Mouse (Mus musculus) thymus, postnatal 14 days (tissue): ENCODE measurements around the gene Ecel1.

Source experiments
- DNase-seq: peaks from one replicate; pipeline ENCODE4 v3.0.0; 2021

The Ecel1 gene

GRCm38 (mm10) chr1:87156199-87156587 lies at the start of gene Ecel1:
Gene Ecel1 (minus strand): TSS chr1:87156521.
- no peak for DNase-seq

- DNase-seq, result no peak
Measured at GRCm38 (mm10) chr1:87205502-87205901, 49.2 kb upstream of the Ecel1 start.

DNA sequence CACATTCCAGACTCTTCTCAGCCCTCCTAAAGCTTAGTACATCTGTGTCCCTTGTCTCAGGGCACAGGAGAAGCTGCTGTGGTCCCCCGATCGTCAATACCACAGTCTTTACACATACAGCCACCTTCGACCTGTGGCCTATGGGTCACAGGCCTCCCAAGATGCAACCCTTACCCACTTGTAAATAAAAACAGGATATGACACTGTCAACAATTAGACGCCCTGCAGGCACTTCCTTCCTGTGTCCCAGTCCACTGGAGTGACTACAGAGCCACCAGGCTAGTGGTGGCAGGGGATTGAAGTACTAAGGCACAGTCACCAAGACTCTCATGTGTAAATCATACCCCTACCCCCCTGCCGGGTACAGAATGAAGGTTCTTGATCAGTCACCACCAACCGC lies 48.7 kb upstream of the Ecel1 start:
- no peak for DNase-seq

- no peak for DNase-seq
Measured at GRCm38 (mm10) chr1:87204465-87204864, 48.1 kb upstream of the Ecel1 start, which contains the start of gene Chrng. Gene Chrng (plus strand): TSS chr1:87204657.

DNA sequence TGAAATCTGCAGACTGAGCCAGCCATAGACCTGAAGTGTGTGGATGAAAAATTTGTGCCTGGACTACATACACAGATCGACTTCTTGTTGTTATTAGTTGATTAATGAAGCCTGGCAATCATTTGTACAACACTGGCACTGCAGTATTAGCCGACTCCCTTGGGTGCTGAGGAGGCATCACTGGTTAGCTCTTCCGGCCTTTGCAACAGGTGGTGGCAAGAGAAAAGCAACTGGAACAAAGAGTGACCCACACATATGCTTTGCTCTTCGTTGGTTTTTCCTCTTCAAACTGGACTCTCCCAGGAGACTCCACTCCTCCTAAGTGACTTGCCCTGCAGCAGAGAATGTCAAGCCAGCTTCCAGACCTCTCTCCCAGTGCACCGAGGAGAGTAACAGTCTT lies 47.5 kb upstream of the Ecel1 start:
- no peak for DNase-seq

GRCm38 (mm10) chr1:87201848-87202247 lies 45.5 kb upstream of the Ecel1 start:
- no peak for DNase-seq

DNA sequence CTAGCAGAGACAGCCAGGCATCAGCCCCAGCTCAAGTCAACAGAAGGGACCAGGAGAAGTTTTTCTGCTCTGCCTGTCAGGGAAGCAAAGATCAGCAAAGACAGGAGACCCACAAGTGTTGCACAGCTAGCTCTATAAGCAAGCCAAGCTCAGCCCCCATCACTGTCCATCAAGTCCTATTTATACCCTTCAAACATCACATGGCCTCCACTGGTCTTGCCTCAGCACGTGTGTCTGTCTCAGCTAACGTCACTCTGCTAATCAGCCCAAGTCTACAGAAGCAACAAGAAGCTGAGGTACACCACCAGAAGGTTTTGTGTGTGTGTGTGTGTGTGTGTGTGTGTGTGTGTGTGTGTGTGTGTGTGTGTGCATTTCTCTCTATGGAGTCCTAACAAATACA lies 44.5 kb upstream of the Ecel1 start:
- DNase-seq, result no peak

DNA sequence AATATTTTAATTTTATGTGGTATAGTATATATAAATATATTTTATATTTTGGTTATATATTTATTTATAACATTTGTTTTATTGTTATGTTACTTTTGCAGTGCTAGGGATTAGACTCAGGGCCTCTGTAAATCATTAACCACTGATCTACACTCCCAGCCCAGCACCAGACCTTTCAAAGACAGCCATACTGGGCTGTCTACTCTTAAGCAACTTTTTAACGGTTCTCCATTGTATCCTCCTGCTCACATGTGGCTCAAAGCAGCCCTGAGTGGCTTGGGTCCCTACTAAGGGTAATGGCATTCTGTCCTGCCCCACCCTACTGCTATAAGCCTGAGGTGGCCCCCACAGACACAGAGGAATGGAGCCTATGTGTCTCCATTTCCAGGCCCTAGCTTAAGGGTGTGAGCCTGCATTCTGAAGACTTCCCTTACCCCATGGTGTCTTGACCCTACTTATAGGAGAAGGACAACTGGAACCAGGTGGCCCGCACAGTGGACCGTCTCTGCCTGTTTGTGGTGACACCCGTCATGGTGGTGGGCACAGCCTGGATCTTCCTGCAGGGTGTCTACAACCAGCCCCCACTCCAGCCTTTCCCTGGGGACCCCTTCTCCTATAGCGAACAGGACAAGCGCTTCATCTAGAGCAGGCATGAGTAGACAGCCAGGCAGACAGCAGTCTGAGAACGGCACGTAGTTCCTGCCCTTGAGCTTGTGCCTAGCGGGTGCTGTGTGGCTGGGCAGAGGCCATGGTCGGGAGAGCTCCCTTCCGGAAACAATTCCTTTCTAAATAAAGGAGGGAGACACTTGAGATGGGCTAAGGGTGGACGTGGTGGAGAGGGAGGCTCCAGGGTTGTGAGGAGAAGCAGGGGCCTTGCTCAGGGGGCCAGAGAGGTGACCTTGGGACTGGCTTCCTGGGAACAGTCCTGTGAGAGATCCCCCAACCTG lies 42.1 kb upstream of the Ecel1 start:
- no peak for DNase-seq

GRCm38 (mm10) chr1:87197296-87197695 lies 41.0 kb upstream of the Ecel1 start:
- no peak for DNase-seq

DNA sequence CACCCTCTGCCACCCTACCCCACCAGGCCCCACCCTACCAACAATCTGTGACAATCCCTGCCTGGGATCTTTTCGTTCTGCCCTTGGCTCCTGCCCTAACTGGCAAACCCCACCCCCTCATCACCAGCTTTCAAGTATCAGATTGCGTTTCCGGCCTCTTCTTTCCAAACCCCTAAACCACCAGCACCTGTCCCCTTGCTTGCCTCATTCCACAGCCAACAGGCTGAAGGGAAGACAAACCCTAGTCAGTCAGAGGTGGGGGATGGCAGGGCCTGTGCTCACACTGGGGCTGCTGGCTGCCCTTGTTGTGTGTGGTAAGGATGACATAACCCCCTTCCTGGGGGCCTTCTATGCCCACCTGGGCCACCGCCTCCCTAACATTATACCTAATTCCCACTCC lies 34.1 kb upstream of the Ecel1 start, which contains the start of gene Chrnd:
Gene Chrnd (plus strand): TSS at position 179 of the 400 bp plus-strand sequence.
- DNase-seq, result no peak

- peak; percentile 52 for DNase-seq
Measured at GRCm38 (mm10) chr1:87187037-87187355, 30.7 kb upstream of the Ecel1 start.

DNA sequence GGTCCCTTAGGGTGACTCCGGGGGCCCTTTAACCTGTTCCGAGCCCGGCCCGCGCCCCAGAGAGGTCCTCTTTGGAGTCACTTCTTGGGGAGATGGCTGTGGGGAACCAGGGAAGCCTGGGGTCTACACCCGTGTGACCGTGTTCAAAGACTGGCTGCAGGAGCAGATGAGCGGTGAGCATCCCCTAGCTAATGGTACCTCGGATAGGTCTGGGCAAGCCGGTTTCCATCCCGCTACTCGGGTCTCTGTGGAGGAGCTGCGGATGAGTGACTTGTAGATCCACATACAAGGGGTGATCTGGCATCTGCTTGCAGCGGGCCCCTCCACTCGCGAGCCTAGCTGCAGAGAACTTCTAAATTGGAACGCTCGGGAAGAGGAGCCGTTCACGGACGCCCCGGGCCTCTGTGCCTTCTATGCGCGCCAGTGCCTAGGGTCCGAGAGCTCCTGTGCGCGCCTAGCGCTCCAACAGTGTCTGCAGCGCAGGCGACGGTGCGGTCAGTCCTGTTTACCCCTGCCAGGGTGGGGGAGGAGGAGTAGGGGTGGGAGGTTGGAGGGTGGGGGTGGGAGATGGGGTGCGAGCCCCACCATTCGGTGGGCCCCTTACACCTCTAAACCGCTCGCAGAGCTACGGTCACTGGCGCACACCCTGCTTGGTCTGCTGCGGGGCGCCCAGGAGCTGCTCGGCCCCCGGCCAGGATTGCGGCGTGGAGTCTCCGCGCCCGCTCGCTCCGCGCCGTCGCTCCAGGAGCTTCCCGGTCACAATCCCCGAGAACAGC lies 30.1 kb upstream of the Ecel1 start:
- no peak for DNase-seq

DNA sequence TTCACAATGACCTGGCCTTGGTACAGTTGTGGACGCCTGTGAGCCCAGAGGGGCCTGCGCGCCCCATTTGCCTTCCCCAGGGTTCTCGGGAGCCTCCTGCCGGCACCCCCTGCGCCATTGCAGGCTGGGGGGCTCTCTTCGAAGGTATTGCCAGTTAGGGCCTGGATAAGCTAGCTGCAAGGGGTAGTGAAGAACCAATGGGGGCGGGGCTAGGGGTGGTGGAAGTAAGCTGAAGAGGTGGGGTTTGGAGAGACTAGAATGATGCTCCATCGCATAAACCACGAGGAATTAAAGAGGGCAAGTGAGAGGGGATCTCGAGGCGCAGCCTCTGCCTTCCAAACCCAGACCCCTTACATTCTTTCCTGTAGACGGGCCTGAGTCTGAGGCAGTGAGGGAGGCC lies 29.2 kb upstream of the Ecel1 start:
- DNase-seq, result peak; percentile 31

- peak; percentile 76 for DNase-seq
Measured at GRCm38 (mm10) chr1:87184751-87185139, 28.4 kb upstream of the Ecel1 start.

DNA sequence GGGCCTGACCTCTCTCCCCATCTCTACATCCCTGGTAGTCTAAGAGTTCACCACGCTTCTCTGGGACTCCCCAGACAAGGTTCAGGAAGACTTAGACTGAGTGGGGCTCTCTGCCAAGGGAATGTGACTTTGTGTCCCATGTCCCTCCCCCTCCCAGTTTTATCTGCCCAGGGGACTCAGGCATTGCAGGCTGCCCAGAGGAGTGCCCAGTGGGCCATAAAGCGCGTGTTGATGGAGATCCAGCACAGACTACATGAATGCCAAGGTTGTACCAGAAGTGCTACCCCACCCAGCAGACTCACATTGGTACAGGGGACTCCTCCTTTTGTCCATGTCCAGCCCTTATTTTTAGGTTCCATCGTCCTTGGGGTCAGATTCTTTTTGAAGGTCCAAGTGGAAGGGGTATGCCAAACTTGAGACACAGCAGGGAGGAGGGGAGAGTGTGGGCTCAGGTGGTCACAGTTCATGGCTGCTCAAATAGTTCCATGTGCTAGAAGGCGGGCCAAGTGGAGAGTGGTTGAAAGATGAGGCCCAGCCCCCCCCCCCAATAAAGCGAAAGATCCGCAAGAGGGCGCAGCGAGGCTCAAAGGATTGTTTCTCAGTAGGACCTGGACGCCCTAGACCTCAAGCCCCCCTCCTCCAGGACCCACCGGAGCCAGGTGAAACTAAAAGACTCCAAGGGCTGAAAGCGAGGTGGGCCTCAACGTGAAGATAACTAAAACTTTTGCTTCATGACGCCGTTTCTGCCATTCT lies 27.9 kb upstream of the Ecel1 start:
- no peak for DNase-seq

DNA sequence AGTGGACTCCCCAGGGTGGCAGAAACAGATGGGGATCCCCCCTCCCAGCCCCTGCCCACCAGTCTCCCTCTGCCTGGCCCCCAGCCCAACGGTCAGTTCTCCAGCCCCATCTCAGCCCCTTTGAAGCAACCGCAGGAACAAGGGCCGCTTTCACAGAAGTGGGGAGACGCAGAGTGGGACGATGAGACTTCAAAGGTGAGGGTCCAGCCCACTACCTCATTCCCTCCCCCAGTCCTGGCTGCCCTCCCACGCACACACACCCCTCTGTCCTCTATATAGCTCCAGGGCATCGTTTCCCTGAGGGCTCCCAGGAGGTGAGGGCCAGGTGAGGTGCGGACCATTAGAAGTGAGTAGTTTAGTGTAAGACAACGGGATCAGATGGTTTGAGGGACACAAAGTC lies 26.7 kb upstream of the Ecel1 start, which contains the start of gene Prss56:
Gene Prss56 (plus strand): TSS at position 301 of the 400 bp plus-strand sequence.
- DNase-seq, result no peak

- DNase-seq, result no peak
Measured at GRCm38 (mm10) chr1:87180896-87181295, 24.6 kb upstream of the Ecel1 start.

DNA sequence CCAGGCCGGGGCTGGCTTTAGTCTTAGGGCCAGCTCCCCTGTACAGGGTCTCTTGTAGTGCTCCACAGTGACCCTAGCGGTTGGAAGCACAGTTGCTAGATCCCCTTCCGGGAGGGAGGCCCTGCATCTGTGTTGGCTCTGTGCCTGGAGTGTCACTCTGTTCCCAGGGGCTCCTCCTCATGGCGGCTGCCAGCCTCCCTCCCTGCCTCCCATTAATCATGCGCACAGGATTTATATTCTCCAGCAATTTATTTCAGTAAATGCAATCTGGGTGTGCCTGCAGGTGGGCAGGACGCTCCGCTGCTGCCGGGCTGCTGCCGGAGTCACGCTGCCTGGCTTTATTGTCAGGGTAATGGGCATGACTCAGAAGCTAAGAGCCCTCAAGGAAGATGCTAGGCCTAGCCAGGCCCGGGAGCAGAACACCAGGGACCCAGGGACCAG lies 19.6 kb upstream of the Ecel1 start:
- DNase-seq, result no peak

GRCm38 (mm10) chr1:87174006-87174955 lies 18.0 kb upstream of the Ecel1 start:
- DNase-seq, result peak; percentile 76

DNA sequence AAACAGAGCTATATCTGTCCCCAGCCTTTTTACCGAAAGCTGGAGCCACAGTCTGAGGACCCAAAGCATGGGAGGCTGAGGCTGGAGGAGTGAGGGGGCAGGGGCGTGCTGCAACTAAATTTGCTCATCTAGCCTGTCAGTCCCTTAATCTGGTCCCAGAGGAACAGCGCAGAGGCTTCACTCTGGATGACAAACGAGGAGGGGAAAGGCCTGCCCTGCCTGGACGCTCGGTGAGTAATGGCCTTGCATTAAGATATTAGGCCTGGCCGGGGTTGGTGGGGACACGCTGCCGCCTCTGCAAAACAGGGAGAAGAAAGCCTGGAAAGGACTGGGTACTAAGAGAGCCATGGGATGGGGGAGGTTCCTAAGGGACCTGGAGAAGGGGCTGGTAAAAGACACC lies 16.0 kb upstream of the Ecel1 start:
- DNase-seq, result no peak

DNA sequence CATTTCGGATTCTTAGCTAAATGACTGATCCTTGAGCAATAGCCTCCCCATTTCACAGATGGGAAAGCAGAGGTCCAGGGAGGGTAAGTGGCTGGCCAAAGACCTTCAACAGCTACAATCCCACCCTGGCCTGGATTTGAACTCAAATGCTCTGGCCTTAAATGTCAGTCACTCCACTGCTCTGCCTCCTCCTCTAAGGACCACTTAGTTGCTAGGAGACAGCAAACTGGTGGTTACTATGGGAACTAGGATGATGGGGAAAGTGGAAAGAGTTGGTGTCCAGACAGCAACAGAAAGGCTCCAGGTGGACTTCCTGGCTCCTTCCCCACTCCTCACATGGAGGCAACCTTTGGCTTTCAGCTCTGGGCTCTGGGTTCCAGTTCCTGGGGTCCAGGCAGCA lies 15.0 kb upstream of the Ecel1 start:
- no peak for DNase-seq

- no peak for DNase-seq
Measured at GRCm38 (mm10) chr1:87170458-87170857, 14.1 kb upstream of the Ecel1 start.
